18 mouse cellular contexts compared by ENCODE assay signal in the genomic region with DNA sequence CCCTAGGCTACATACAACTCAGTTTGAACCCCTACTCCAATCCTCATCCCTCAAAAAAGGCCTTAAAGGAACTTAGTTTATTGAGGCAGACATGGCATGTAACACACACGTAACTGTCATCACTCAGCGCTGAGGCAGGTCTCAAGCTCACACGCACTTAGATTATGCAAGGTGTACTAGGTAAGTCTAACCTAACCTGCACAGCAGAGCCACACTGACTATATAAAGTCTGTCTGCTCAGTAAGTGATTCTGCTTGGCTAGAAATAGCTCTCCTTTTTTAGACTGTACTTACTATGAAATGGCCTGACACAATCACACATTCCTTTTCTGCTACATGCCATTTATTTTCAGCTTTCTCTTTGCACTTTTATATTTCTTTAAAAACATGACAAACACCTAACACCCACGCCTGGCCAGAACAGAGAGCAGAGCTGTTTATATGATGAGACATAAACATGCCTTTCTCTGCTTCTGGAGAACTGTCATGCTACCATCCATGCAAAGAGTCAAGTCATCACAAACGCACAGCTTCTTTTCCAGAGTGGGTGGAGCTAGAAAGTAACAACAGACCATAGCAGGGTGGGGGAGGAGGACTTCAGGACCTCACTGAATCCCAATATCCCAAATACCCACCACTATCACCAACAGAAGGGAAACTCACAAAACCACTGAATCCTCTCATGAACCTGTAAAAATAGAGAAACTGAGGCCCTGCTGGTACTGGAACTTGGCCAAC.
DNase-seq lines count a peak whose midpoint lies in the region; ATAC-seq and TF ChIP-seq lines count a peak whose summit lies in the region.
"Had no signal": no experiment of that assay in that cellular context is flagged by ENCODE, and none has a peak within 500 bp of the region (broad histone marks: within the 10 kb centered on the region; RNA-seq: fewer than 3 reads in every experiment).

No protein-coding gene starts in this region.

- ATAC-seq in heart, embryonic 14.5 days (ENCODE audit: insufficient number of reproducible peaks, insufficient read depth, low FRiP score, low read depth), result peak; percentile 60
- ATAC-seq in hindbrain, postnatal 0 days, result no peak
- ATAC-seq: inflammation-experienced regulatory T-cells, adult 6 months had no signal

- H3K9me3 ChIP-seq in heart, embryonic 14.5 days (ENCODE audit: control insufficient read depth, low read length), result no peaks in the 10 kb centered on the region
- no peaks in the 10 kb centered on the region for H3K9me3 ChIP-seq in hindbrain, postnatal 0 days (ENCODE audit: low read length)
- H3K9me3 ChIP-seq in limb, embryonic 10.5 days (replicated peaks), result no peaks in the 10 kb centered on the region
- H3K9me3 ChIP-seq: forebrain, embryonic 12.5 days; liver, embryonic 15.5 days; neural tube, embryonic 13.5 days; stomach, embryonic 15.5 days had no signal

- no peak for TF ChIP-seq CTCF in hindbrain, postnatal 0 days (IDR thresholded peaks at IDR 0.05; ENCODE audit: low read depth)

- peaks cover 36% of the 10 kb centered on the region for H3K36me3 ChIP-seq in heart, embryonic 14.5 days (ENCODE audit: control insufficient read depth, insufficient read depth, low read length)
- peaks cover 16% of the 10 kb centered on the region; the same call in 1 of the 2 replicates for H3K36me3 ChIP-seq in hindbrain, postnatal 0 days (ENCODE audit: insufficient read depth, low read length)
- H3K36me3 ChIP-seq in limb, embryonic 10.5 days, result peaks cover 36% of the 10 kb centered on the region

- DNase-seq in frontal cortex, adult 2 months (ENCODE audit: extremely low spot score in 1 of 2, low spot score in 1 of 2), result peak; percentile 65 to 73
- DNase-seq in frontal cortex, postnatal 10 days (ENCODE audit: low spot score in 2 of 2), result no peak
- no peak for DNase-seq in heart, adult 8-10 months (ENCODE audit: low spot score)
- DNase-seq in brain, adult 2 months (ENCODE audit: low read depth, low spot score), result peak; percentile 69
- peak; percentile 54 to 59 for DNase-seq in left cerebral cortex, postnatal 14 days (ENCODE audit: low spot score in 2 of 2)
- DNase-seq in hindbrain, postnatal 0 days (ENCODE audit: low spot score), result no peak
- no peak for DNase-seq in limb, embryonic 10.5 days (ENCODE audit: low spot score)
- DNase-seq: cerebellum, postnatal 25 days; kidney, adult 9 months; kidney, postnatal 36 days had no signal

- peaks cover 5 to 32% of the 10 kb centered on the region in 2 experiments; a peak in 3 of 4 replicates for H3K4me1 ChIP-seq in heart, embryonic 14.5 days (ENCODE audit: control insufficient read depth in 2 of 2, insufficient read depth in 2 of 2, low read length in 2 of 2)
- no peaks in the 10 kb centered on the region for H3K4me1 ChIP-seq in hindbrain, postnatal 0 days (ENCODE audit: insufficient read depth, low read length)
- H3K4me1 ChIP-seq in limb, embryonic 10.5 days, result no peaks in the 10 kb centered on the region
- H3K4me1 ChIP-seq: forebrain, embryonic 12.5 days; liver, embryonic 15.5 days; neural tube, embryonic 13.5 days; stomach, embryonic 15.5 days had no signal

- intact Hi-C loops in left cerebral cortex, postnatal 14 days (cut with DNase I), result no loop called here

- H3K27ac ChIP-seq in heart, embryonic 14.5 days (replicated peaks in 1 of 2; ENCODE audit: control insufficient read depth in 1 of 2, insufficient read depth in 1 of 2, low read depth in 2 of 2, low read length in 2 of 2), result peak overlapping the region; percentile 81 to 91
- no peak overlapping the region for H3K27ac ChIP-seq in hindbrain, postnatal 0 days
- H3K27ac ChIP-seq in limb, embryonic 10.5 days, result no peak overlapping the region
- H3K27ac ChIP-seq: forebrain, embryonic 12.5 days; liver, embryonic 15.5 days; macrophage; neural tube, embryonic 13.5 days; stomach, embryonic 15.5 days had no signal

- H3K4me2 ChIP-seq in heart, embryonic 14.5 days (ENCODE audit: low read length), result peak overlapping the region; percentile 26; the same call in 1 of the 2 replicates
- H3K4me2 ChIP-seq in hindbrain, postnatal 0 days (ENCODE audit: low read depth, low read length), result no peak overlapping the region
- H3K4me2 ChIP-seq: forebrain, embryonic 12.5 days; liver, embryonic 15.5 days; midbrain, embryonic 11.5 days; neural tube, embryonic 13.5 days; stomach, embryonic 15.5 days had no signal

- no peaks in the 10 kb centered on the region for H3K27me3 ChIP-seq in heart, embryonic 14.5 days (ENCODE audit: control insufficient read depth, insufficient read depth, low read length)
- H3K27me3 ChIP-seq in hindbrain, postnatal 0 days (ENCODE audit: insufficient read depth, low read length), result no peaks in the 10 kb centered on the region
- no peaks in the 10 kb centered on the region for H3K27me3 ChIP-seq in limb, embryonic 10.5 days (ENCODE audit: low read depth, poor library complexity, severe bottlenecking)
- H3K27me3 ChIP-seq: forebrain, embryonic 12.5 days; liver, embryonic 15.5 days; neural tube, embryonic 13.5 days; stomach, embryonic 15.5 days had no signal

- H3K9ac ChIP-seq in heart, embryonic 14.5 days (ENCODE audit: low read length), result peak overlapping the region; percentile 46; the same call in 1 of the 2 replicates
- H3K9ac ChIP-seq in hindbrain, postnatal 0 days (replicated peaks; ENCODE audit: low read length), result no peak overlapping the region
- H3K9ac ChIP-seq: forebrain, embryonic 12.5 days; liver, embryonic 15.5 days; neural tube, embryonic 13.5 days; stomach, embryonic 15.5 days had no signal

- H3K4me3 ChIP-seq in heart, embryonic 14.5 days (ENCODE audit: control insufficient read depth in 1 of 2, insufficient read depth in 1 of 2, low read depth in 1 of 2, low read length in 2 of 2), result no peak overlapping the region
- no peak overlapping the region for H3K4me3 ChIP-seq in hindbrain, postnatal 0 days (ENCODE audit: low read length)
- no peak overlapping the region for H3K4me3 ChIP-seq in limb, embryonic 10.5 days
- H3K4me3 ChIP-seq: forebrain, embryonic 12.5 days; liver, embryonic 15.5 days; neural tube, embryonic 13.5 days; stomach, embryonic 15.5 days had no signal

- 50% methylated on average over 5 of the region's 5 CpGs for WGBS in heart, embryonic 14.5 days
- 81% methylated on average over 5 of the region's 5 CpGs for WGBS in hindbrain, postnatal 0 days
- 86% methylated on average over 5 of the region's 5 CpGs for WGBS in limb, embryonic 10.5 days

Comparison
In these comparisons a context has a peak if more than half of its experiments do, and no peak if none do; other contexts are left out.
1. DNase-seq: peak in frontal cortex, adult 2 months (2 of 2), brain, adult 2 months (single experiment) and left cerebral cortex, postnatal 14 days (2 of 2); none in frontal cortex, postnatal 10 days (0 of 2), heart, adult 8-10 months (single experiment), hindbrain, postnatal 0 days (single experiment) and limb, embryonic 10.5 days (single experiment).
2. H3K27ac ChIP-seq: peak in heart, embryonic 14.5 days (2 of 2); none in hindbrain, postnatal 0 days (single experiment) and limb, embryonic 10.5 days (single experiment).